Comparison of ENCODE assay signal across 16 mouse cellular contexts in the genomic region with DNA sequence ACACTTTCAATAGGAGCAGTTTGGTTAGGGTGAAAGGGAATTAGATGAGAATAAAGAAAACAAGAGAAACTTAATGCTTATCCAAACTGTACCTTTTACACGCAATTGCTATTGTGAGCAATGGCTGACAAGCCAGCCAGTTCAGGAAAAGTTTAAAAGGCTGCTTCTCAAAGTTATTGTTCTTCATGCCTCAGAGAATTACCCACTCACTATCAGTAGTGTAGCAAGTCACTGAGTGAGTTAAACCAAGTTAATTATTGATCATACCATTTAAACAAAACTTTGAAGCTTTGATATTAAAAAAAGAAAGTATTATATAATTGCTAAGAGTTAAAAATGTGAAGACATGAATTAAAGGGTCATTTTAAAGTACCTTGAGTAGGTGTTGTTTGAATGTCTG.
"Had no signal": no experiment of that assay in that cellular context is flagged by ENCODE, and none has a peak within 500 bp of the region (broad histone marks: within the 10 kb centered on the region; RNA-seq: fewer than 3 reads in every experiment).

No protein-coding gene starts in this region.

- H3K27me3 ChIP-seq: neural tube, embryonic 13.5 days; neural tube, embryonic 15.5 days; stomach, embryonic 15.5 days had no signal

- H3K27ac ChIP-seq: neural tube, embryonic 13.5 days; neural tube, embryonic 15.5 days; stomach, embryonic 15.5 days; stomach, postnatal 0 days had no signal

- DNase-seq: retina, postnatal 1 day; right cerebral cortex, adult 18-20 months; right cerebral cortex, postnatal 14 days; right cerebral cortex, postnatal 25 days; right cerebral cortex, postnatal 4 days; spleen, adult 18-20 months; thymus, adult 18-20 months; thymus, adult 2 months; thymus, postnatal 14 days; thymus, postnatal 25 days; thymus, postnatal 36 days; thymus, postnatal 4 days had no signal

- H3K9me3 ChIP-seq: neural tube, embryonic 13.5 days; neural tube, embryonic 15.5 days; stomach, embryonic 15.5 days had no signal

- H3K4me3 ChIP-seq: neural tube, embryonic 13.5 days; neural tube, embryonic 15.5 days; stomach, embryonic 15.5 days had no signal

- H3K4me2 ChIP-seq: neural tube, embryonic 13.5 days; neural tube, embryonic 15.5 days; stomach, embryonic 15.5 days had no signal

- H3K4me1 ChIP-seq: neural tube, embryonic 13.5 days; neural tube, embryonic 15.5 days; stomach, embryonic 15.5 days had no signal

- H3K9ac ChIP-seq: neural tube, embryonic 13.5 days; neural tube, embryonic 15.5 days; stomach, embryonic 15.5 days had no signal

- H3K36me3 ChIP-seq: neural tube, embryonic 13.5 days; neural tube, embryonic 15.5 days; stomach, embryonic 15.5 days had no signal
